Mouse (Mus musculus) skeletal muscle tissue, adult 2 months (tissue): ENCODE data around the gene Arel1.

Source experiments
- DNase-seq: peaks from one replicate; pipeline ENCODE4 v3.0.0-alpha.2; 2012; ENCODE audit warnings: low read depth, low spot score

Arel1 gene

GRCm38 (mm10) chr12:84970428-84971096, at the start of gene Arel1, which contains the start of gene Fcf1:
Arel1 (minus strand) TSS chr12:84970900.
Fcf1 (plus strand) TSS chr12:84970897.
- peak; percentile 83 for DNase-seq

- DNase-seq, result no peak
These were observed 41.5 kb upstream of the Arel1 start for GRCm38 (mm10) chr12:85012185-85012584.

GRCm38 (mm10) chr12:85010541-85010940, 39.8 kb upstream of the Arel1 start:
- DNase-seq, result no peak

- no peak for DNase-seq
These were observed 39.1 kb upstream of the Arel1 start for GRCm38 (mm10) chr12:85009776-85010175.

GRCm38 (mm10) chr12:85007021-85007420, 36.3 kb upstream of the Arel1 start:
- no peak for DNase-seq

GRCm38 (mm10) chr12:85006206-85006605, 35.5 kb upstream of the Arel1 start:
- no peak for DNase-seq

- no peak for DNase-seq
These were observed 28.4 kb upstream of the Arel1 start for GRCm38 (mm10) chr12:84999053-84999452.

- peak; percentile 44 for DNase-seq
These were observed 26.1 kb upstream of the Arel1 start for GRCm38 (mm10) chr12:84996501-84997398.

GRCm38 (mm10) chr12:84996083-84996496, 25.4 kb upstream of the Arel1 start, which contains the start of gene Ylpm1:
Ylpm1 (plus strand) TSS chr12:84996321.
- peak; percentile 98 for DNase-seq

GRCm38 (mm10) chr12:84995112-84995761, 24.5 kb upstream of the Arel1 start:
- DNase-seq, result no peak

- DNase-seq, result no peak
These were observed 18.8 kb upstream of the Arel1 start for GRCm38 (mm10) chr12:84989456-84989855.

GRCm38 (mm10) chr12:84979264-84979862, 8.7 kb upstream of the Arel1 start:
- DNase-seq, result no peak

- DNase-seq, result no peak
These were observed 858 bp downstream of the Arel1 start for GRCm38 (mm10) chr12:84969656-84970427.

GRCm38 (mm10) chr12:84968831-84969655, 1.7 kb downstream of the Arel1 start:
- DNase-seq, result no peak

- DNase-seq, result no peak
These were observed 8.1 kb downstream of the Arel1 start for GRCm38 (mm10) chr12:84962606-84963005.

- DNase-seq, result no peak
These were observed 11.8 kb downstream of the Arel1 start for GRCm38 (mm10) chr12:84958794-84959356.

- DNase-seq, result no peak
These were observed 14.4 kb downstream of the Arel1 start for GRCm38 (mm10) chr12:84956317-84956716.

- DNase-seq, result no peak
These were observed 18.3 kb downstream of the Arel1 start for GRCm38 (mm10) chr12:84952351-84952750.

- DNase-seq, result no peak
These were observed 19.2 kb downstream of the Arel1 start for GRCm38 (mm10) chr12:84951531-84951930.

- DNase-seq, result no peak
These were observed 19.9 kb downstream of the Arel1 start for GRCm38 (mm10) chr12:84950763-84951162.
